Mouse (Mus musculus): ENCODE data around the gene Adgrv1.

Gene Adgrv1

GRCm38 (mm10) chr13:81133336-81133735 is 499.6 kb downstream of the Adgrv1 start:
- no peak for DNase-seq

DNA sequence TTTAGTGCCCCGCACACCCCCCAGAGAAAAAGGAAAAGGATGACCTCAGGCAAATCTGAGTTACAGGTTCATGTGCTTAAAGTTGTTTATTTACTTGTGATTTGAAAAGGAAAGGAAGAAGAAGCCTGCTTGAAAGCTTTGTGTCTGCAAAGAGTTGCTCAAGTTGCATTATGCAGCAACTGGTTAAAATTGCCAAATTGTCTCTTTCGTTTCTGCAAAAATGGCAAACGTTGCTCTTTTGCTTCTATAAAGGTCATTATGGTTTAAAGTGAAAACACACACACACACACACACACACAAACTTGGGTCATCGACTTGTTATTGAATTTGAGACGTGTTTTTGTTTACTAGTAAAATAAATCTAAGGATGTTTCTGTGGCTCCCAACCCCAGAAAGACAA is 500.3 kb downstream of the Adgrv1 start:
- DNase-seq: no peak

DNA sequence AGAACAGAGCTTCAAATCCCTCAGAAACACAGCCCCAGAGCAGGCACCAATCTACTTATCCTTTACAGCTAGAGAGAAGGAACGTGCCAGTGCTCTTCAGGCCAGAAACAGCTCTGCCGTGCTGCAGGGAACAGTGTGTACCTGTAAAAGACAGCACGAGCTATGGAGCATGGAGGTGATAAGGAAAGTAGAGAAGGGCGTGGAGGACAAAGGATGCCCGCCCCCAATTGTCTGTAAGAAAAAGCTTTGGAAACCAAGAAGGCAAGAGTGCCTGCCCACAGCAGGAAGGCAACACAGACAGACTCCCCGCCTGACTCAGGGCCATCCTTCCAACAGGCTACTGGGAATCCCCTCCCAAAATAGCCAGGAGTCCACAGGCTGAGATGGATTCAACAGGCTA is 501.1 kb downstream of the Adgrv1 start:
- no peak for DNase-seq

DNA sequence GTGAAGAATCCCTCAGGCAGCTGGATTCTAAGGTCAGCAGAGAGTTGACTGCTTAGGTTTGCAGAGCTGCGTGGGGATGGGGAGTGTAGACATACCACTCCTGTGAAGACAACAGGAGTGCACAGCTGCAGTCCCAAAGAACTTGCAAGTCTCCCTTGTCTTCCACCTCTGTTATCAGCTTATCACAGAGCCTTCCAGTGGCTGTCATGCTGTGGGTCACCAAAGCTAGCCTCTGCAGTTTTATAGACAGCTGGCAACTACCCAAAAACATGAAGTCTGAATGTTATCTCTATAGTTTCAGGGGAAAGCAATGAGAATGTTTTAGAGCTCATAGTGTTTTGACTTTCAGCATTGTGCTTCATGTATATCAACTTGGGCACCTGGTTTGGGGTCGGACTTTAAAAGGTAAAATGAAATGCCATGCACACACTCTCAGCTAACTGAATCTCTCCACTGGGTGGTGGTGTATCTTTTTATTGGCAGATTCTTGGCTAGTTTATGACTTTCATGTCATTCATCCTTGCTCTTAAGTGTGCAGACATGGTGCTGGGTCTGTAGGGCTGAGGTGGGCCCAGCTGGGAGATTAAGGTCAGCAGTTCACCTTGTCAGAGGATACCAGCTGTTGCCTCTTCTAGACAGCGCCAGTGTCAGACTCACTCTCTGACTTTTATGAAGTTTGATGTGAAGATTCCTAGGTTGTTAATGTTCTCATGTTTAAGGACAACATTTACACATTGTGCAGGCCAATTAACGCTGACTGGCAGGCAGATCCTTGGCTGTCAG is 502.0 kb downstream of the Adgrv1 start:
- no peak for DNase-seq

DNA sequence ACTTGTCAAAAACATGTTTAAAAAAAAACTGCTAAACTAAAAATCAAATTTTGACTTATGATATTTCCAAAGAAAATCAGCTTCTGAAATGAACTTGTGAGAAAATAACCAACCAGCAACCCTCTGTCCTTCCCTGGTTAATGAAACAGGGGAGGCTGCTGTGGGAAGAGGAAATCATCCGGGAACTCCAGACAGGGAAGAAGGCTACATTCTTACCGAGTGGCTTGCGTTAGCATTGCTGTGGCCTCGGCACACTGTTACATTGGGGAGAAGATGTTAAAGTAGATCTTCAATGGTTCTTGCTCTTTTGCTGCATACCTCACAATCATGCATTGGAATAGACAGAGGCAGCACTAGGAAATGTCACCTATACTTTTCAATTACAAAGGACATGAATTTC is 507.1 kb downstream of the Adgrv1 start:
- no peak for DNase-seq

GRCm38 (mm10) chr13:81122238-81122637 is 510.7 kb downstream of the Adgrv1 start:
- no peak for DNase-seq

- no peak for DNase-seq
Observed at GRCm38 (mm10) chr13:81110479-81110878, 522.5 kb downstream of the Adgrv1 start.

DNA sequence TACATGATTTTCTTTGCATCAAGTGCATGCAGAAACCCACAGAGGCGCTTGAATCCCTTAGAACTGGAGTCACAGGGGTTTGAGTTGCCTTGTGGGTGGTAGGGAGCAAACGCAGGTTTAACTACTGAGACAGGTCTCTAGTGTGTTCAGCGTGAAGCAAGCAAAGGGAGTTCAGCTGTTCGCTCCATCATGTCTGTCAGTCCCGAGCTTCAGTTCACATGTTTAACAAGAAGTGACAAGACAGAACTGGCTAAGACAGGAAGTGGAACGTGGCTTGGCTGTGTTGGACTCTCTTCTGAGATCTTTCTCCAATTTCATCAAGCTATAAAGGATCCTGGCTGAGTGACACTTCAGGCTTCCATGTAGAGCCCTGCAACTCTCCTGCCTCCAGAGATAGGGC is 523.3 kb downstream of the Adgrv1 start:
- DNase-seq: no peak

- no peak for DNase-seq
Observed at GRCm38 (mm10) chr13:81108526-81109302, 524.2 kb downstream of the Adgrv1 start.

DNA sequence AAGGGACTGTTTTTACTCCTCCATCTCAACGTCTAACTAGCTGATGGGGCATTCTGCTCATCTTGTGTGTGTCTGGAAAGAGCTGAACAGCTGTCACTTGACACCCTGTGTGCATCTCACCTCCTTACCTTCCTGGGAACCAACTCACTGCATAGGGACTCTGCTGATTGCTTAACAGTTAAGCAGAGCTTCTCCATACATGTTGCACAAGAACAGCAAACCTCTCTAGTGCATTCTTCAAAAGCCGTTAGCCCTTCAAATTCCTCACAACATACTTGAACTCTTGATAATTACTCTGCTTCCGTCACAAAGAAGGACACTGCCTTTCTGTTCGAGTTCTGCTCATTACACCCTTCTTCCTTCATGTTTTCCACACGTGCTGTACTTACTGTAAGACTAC is 525.5 kb downstream of the Adgrv1 start:
- DNase-seq: no peak

DNA sequence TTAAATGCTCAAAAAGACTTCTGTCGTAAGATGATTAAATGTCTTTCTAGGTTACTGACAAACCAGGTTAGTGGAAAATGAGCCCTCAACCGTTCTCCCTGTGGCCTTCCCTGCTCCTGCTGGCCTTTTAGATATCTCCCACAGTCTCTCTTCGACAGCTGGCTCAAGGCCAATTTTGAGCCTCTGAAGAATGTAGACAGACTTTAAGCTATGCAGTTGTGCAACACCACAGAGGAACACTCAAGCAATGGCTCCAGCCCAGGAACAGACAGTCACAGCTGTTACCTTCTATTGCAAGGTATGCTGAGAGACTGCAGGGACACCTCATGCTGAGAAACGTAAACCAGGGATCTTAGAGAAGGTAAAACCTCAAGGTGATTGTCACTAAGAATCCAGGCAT is 529.2 kb downstream of the Adgrv1 start:
- DNase-seq: no peak

- DNase-seq: no peak
Observed at GRCm38 (mm10) chr13:81096424-81096823, 536.5 kb downstream of the Adgrv1 start.

DNA sequence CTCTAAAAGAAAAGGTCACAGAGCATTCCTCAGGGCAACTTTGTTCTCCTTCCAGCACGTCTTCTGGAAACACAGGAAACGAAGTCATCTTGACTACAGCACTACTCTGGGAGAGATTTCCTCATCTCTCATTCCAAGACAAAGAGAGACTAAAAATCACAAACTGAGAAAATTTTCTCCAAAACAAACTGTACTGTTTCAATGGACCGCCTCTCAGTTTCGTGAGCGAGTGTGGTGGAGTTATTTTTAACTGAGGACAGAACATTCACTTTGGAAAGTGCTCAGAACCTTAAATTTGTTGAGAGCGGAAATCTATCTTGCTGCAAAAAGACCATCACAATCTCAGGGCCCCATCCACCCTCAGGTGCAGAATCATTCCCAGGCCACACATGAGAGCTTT is 538.4 kb downstream of the Adgrv1 start:
- DNase-seq: no peak

GRCm38 (mm10) chr13:81090051-81090836 is 542.7 kb downstream of the Adgrv1 start:
- DNase-seq: no peak

DNA sequence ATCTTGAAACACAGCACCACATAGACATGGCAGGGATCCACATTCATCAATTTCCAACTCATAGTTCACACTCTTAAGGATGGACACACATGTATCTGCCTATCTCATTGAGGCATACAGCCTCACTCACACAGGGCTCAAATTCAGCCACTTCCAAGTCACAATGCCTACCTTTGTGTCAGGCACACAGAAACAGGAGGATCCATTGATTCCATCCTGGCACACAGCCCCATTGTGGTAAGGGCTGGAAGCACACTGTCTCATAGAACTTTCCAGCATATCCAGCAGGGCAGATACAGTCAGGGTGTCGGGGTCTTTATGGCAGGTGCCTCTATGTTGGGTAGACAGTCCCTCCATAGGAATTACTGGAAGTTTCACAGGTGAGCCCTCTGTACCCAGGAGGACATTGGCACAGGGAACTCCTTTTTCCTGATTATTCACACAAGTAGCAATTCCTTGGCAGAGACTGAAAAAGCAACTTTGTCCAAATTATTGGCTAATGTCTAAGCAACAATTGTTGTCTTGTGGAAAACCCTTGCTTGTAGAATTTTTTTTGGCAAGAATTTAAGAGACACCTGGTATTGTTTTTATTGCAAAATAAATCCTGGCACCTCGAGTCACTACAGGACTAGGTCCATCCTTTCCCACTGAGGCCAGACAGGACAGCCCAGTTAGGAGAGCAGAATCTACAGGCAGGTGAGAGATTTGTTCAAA is 545.8 kb downstream of the Adgrv1 start:
- no peak for DNase-seq

- DNase-seq: no peak
Observed at GRCm38 (mm10) chr13:81072214-81072613, 560.7 kb downstream of the Adgrv1 start.

DNA sequence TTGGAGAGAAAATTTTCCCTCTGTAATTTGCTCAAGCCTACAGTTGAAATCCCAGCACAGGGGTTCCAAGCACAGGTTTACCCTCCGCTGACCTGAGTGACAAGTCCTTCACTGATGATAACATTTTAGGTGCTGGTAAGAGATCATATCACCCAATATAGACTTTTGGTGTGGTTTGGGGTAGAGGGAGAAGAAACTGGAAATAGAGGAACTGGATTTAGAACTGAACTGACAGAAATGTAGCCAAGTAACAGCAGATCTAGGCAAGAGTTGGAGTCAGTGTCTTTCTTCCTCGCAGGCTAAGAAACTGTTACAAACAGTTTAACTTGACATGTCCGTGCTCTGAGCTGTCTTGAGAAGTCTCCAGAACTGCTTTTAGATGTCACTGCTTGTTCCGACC is 581.5 kb downstream of the Adgrv1 start:
- no peak for DNase-seq

- DNase-seq: no peak
Observed at GRCm38 (mm10) chr13:81050911-81051310, 582.0 kb downstream of the Adgrv1 start.

DNA sequence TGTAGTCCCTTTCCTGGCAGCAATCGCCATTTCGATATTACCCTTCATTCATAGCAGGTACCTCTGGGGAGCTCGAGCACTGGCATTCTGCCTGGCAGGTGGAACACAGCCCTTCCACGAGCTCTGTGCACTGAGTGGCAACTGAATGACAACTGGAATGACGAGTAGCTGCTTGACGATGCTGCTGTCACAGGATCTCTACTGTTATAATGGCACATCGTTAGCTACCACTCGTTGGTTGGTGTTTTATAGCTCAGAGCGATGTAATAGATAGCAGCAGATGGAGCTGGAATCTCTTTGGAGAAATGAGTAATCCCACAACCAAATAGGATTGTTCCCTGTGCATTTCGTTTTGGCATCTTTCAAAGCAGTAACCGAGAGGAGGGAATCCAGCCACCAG is 587.6 kb downstream of the Adgrv1 start:
- DNase-seq: no peak

All from right cerebral cortex, postnatal 25 days (tissue).